Mouse (Mus musculus) olfactory bulb, adult 2 months (tissue): ENCODE results near the gene Sox13.

ENCODE experiments used
- CTCF ChIP-seq: fragments of 200-500 bp; IDR thresholded peaks from 2 replicates; pipeline ENCODE4 v1.5.1; 2012; ENCODE audit warnings: low read depth, mild to moderate bottlenecking, low read length, moderate library complexity; ENCODE audit not compliant: insufficient read depth
- POLR2A ChIP-seq: fragments of 200-500 bp; IDR thresholded peaks from 2 replicates; pipeline ENCODE4 v1.6.1; 2012; ENCODE audit warnings: mild to moderate bottlenecking, low read depth, low read length, moderate library complexity; ENCODE audit not compliant: insufficient read depth

GRCm38 (mm10) chr1:133424547-133425140 lies 467 bp upstream of the Sox13 start:
- no peak for TF ChIP-seq POLR2A
- TF ChIP-seq CTCF, result no peak
